21 mouse cellular contexts compared by ENCODE assay signal in genomic region chr1:63998901-63999300, GRCm38 (mm10).
DNase-seq lines count a peak whose midpoint lies in the region; ATAC-seq and TF ChIP-seq lines count a peak whose summit lies in the region.
"Had no signal": no experiment of that assay in that cellular context is flagged by ENCODE, and none has a peak within 500 bp of the region (broad histone marks: within the 10 kb centered on the region; RNA-seq: fewer than 3 reads in every experiment).

No protein-coding gene starts in this region.

- WGBS in midbrain, embryonic 15.5 days = 88% methylated on average over 4 of the region's 4 CpGs

- ATAC-seq in midbrain, embryonic 15.5 days (replicated peaks) = no peak
- ATAC-seq: forebrain, embryonic 14.5 days; hindbrain, embryonic 16.5 days; inflammation-experienced regulatory T-cells, adult 6 months; intestine, embryonic 16.5 days; Patski had no signal

- H3K4me1 ChIP-seq in midbrain, embryonic 15.5 days = peaks cover 21% of the 10 kb centered on the region

- no peak overlapping the region for H3K4me3 ChIP-seq in gastrocnemius, adult 2 months
- H3K4me3 ChIP-seq in midbrain, embryonic 15.5 days = no peak overlapping the region
- H3K4me3 ChIP-seq: embryonic facial prominence, embryonic 12.5 days; embryonic facial prominence, embryonic 15.5 days; heart, embryonic 12.5 days; heart, embryonic 15.5 days; hindbrain, embryonic 12.5 days had no signal

- H3K9ac ChIP-seq in midbrain, embryonic 15.5 days = no peak overlapping the region
- H3K9ac ChIP-seq: embryonic facial prominence, embryonic 12.5 days; embryonic facial prominence, embryonic 15.5 days; heart, embryonic 12.5 days; heart, embryonic 15.5 days; hindbrain, embryonic 12.5 days had no signal

- peak; percentile 48 to 70 for DNase-seq in adrenal gland, adult (ENCODE audit: inconsistent age in 2 of 2, low spot score in 1 of 2)
- DNase-seq in adrenal gland, postnatal 10 days = no peak
- DNase-seq in gastrocnemius, adult 2 months = no peak
- DNase-seq in gastrocnemius, postnatal 36 days = no peak
- peak; percentile 16 for DNase-seq in heart, adult 8-10 months (ENCODE audit: low spot score)
- DNase-seq in heart, postnatal 36 days = no peak
- peak; percentile 78 for DNase-seq in Muller cell, postnatal 12 days (ENCODE audit: inconsistent ontology term)
- DNase-seq: adrenal gland, postnatal 25 days; kidney, adult 18-20 months; kidney, adult 9 months had no signal

- no peak overlapping the region for H3K4me2 ChIP-seq in midbrain, embryonic 15.5 days
- H3K4me2 ChIP-seq: embryonic facial prominence, embryonic 12.5 days; embryonic facial prominence, embryonic 15.5 days; heart, embryonic 12.5 days; heart, embryonic 15.5 days; hindbrain, embryonic 12.5 days had no signal

- no peak for TF ChIP-seq CTCF in gastrocnemius, adult 2 months (IDR thresholded peaks at IDR 0.05)

- H3K9me3 ChIP-seq in midbrain, embryonic 15.5 days = no peaks in the 10 kb centered on the region
- H3K9me3 ChIP-seq: embryonic facial prominence, embryonic 12.5 days; embryonic facial prominence, embryonic 15.5 days; heart, embryonic 12.5 days; heart, embryonic 15.5 days; hindbrain, embryonic 12.5 days had no signal

- no peaks in the 10 kb centered on the region for H3K36me3 ChIP-seq in midbrain, embryonic 15.5 days (replicated peaks)
- H3K36me3 ChIP-seq: embryonic facial prominence, embryonic 12.5 days; embryonic facial prominence, embryonic 15.5 days; heart, embryonic 12.5 days; heart, embryonic 15.5 days; hindbrain, embryonic 12.5 days had no signal

- H3K27ac ChIP-seq in gastrocnemius, adult 2 months = peak overlapping the region; percentile 58
- H3K27ac ChIP-seq in midbrain, embryonic 15.5 days = no peak overlapping the region
- H3K27ac ChIP-seq: embryonic facial prominence, embryonic 12.5 days; embryonic facial prominence, embryonic 15.5 days; heart, embryonic 15.5 days; hindbrain, embryonic 12.5 days had no signal

- H3K27me3 ChIP-seq in midbrain, embryonic 15.5 days (replicated peaks) = no peaks in the 10 kb centered on the region
- H3K27me3 ChIP-seq: embryonic facial prominence, embryonic 12.5 days; embryonic facial prominence, embryonic 15.5 days; heart, embryonic 12.5 days; heart, embryonic 15.5 days; hindbrain, embryonic 12.5 days; Patski had no signal

- intact Hi-C loops in gastrocnemius, adult 2 months (cut with DNase I) = loop anchor here (5.0 kb wide), 1 partner anchor 123 kb away; the partner anchor contains the start of gene Klf7
- intact Hi-C loops in gastrocnemius, postnatal 36 days (cut with DNase I) = loop anchor here (1.0 kb wide), 1 partner anchor 11 kb away; no protein-coding TSS in a partner anchor
- intact Hi-C loops in heart, postnatal 36 days (cut with DNase I) = loop anchor here (5.0 kb wide), 1 partner anchor 223 kb away; no protein-coding TSS in a partner anchor

Comparison
In these comparisons a context has a peak if more than half of its experiments do, and no peak if none do; other contexts are left out.
1. DNase-seq: peak in adrenal gland, adult (2 of 2), heart, adult 8-10 months (single experiment) and Muller cell, postnatal 12 days (single experiment); none in adrenal gland, postnatal 10 days (single experiment), gastrocnemius, adult 2 months (single experiment), gastrocnemius, postnatal 36 days (0 of 2) and heart, postnatal 36 days (0 of 2).